Mouse (Mus musculus) liver, adult 2 months (tissue): ENCODE results near the gene AY358078.

Experiments used
- CTCF ChIP-seq: fragments of 200-500 bp; IDR thresholded peaks from 2 replicates; pipeline ENCODE4 v1.5.1; 2011; ENCODE audit warnings: low read depth, low read length, control low read depth
- POLR2A ChIP-seq: fragments of 200-500 bp; IDR thresholded peaks from 2 replicates; pipeline ENCODE4 v1.6.1; 2011; ENCODE audit warnings: low read length, control low read depth; ENCODE audit not compliant: insufficient read depth; ENCODE audit errors: extremely low read depth

DNA sequence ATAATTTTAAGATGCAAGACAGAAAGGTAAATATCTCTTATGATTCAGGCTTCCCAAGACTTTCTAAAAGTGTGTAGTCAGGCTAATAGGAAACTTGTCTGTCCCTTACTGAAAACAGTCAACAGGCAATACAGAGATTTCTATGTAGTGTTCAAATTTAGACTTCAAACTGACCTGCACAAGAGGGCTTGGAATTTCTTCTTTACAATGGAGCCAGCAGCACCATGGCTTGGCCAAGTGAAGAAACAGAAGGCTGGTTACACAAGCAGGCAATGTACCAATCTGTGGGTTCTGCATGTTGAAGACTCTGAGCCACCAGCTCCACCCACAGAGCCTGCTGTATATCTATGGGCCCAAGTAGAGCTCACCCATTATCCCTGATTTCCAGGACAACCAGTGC, 53.6 kb downstream of the AY358078 start, which contains the start of gene Ear6:
- TF ChIP-seq CTCF (no peak), POLR2A (no peak)
